Mouse (Mus musculus) liver, embryonic 11.5 days (tissue): ENCODE measurements around the gene Plekhg1. TPM values are rescaled to one million over a fixed set of nuclear protein-coding genes. Genes with fewer than 3 reads are reported as not detected.

ENCODE experiments used
- ATAC-seq: fragments of 200-750 bp; cut with Nextera tagmentation; replicated peaks from 2 replicates; pipeline ENCODE4 v1.8.0; 2017; ENCODE audit warnings: moderate number of reproducible peaks, mild to moderate bottlenecking, moderate TSS enrichment, moderate library complexity; ENCODE audit not compliant: low FRiP score
- DNase-seq: peaks from one replicate; pipeline ENCODE4 v3.0.0-alpha.2; 2017; ENCODE audit warnings: low spot score
- H3K27ac ChIP-seq: fragments of 300-500 bp; sonication (generic); 2 replicates; pipeline ENCODE4 v1.5.1; 2014; ENCODE audit warnings: mild to moderate bottlenecking, low read depth, low read length, control low read depth
- H3K27me3 ChIP-seq: fragments of 300-500 bp; sonication (generic); replicated peaks from 2 replicates; pipeline ENCODE4 v1.6.1; 2014; ENCODE audit warnings: low read length, mixed read lengths; ENCODE audit not compliant: control insufficient read depth, insufficient read depth
- H3K36me3 ChIP-seq: fragments of 300-500 bp; sonication (generic); 2 replicates; pipeline ENCODE4 v1.6.1; 2014; ENCODE audit warnings: mild to moderate bottlenecking, low read length, moderate library complexity, mixed read lengths; ENCODE audit not compliant: control insufficient read depth, insufficient read depth
- H3K4me1 ChIP-seq: fragments of 300-500 bp; sonication (generic); replicated peaks from 2 replicates; pipeline ENCODE4 v1.6.1; 2014; ENCODE audit warnings: low read length, mixed read lengths; ENCODE audit not compliant: control insufficient read depth, insufficient read depth
- H3K4me2 ChIP-seq: fragments of 300-500 bp; sonication (generic); 2 replicates; pipeline ENCODE4 v1.6.1; 2014; ENCODE audit warnings: mild to moderate bottlenecking, control low read depth, moderate library complexity
- H3K4me3 ChIP-seq: fragments of 300-500 bp; sonication (generic); 2 replicates; pipeline ENCODE4 v1.5.1; 2014; ENCODE audit warnings: low read depth, low read length, control low read depth
- H3K9ac ChIP-seq: fragments of 300-500 bp; sonication (generic); 2 replicates; pipeline ENCODE4 v1.6.1; 2014; ENCODE audit warnings: low read depth, low read length, control low read depth
- H3K9me3 ChIP-seq: fragments of 300-500 bp; sonication (generic); 2 replicates; pipeline ENCODE4 v1.6.1; 2016; ENCODE audit warnings: low read length, inconsistent platforms, mixed read lengths; ENCODE audit not compliant: control insufficient read depth
- WGBS: fragments of 180-500 bp; shearing (Covaris S2); extraction: QIAGEN DNeasy Blood & Tissue Kit; methylation state at CpG from one replicate; pipeline ENCODE4 v1.1.7; 2014; 5-methylcytosine and 5-hydroxymethylcytosine counted together
- polyA plus RNA-seq: library from polyadenylated mRNA; unstranded; fragments of >200 nt; fragmentation: Nextera tagmentation; extraction: Ambion mirVana; gene quantifications from 2 replicates; pipeline ENCODE4 v1.2.1, GENCODE M21; 2014

The Plekhg1 gene
- polyA plus RNA-seq, 1 experiment from 2014 or later: 4.9 TPM

GRCm38 (mm10) chr10:3851461-3851860 lies 111.3 kb downstream of the Plekhg1 start:
- Histone ChIP-seq H3K4me2 (no peak overlapping the region), H3K36me3 (no peaks in the 10 kb centered on the region), H3K4me3 (no peak overlapping the region), H3K9me3 (no peaks in the 10 kb centered on the region), H3K27ac (no peak overlapping the region), H3K27me3 (no peaks in the 10 kb centered on the region), H3K9ac (no peak overlapping the region), H3K4me1 (no peaks in the 10 kb centered on the region)
- WGBS: 13% methylated on average over 2 of the region's 2 CpGs
- DNase-seq (no peak), ATAC-seq (no peak)

- H3K4me2 ChIP-seq: no peak overlapping the region
- H3K9ac ChIP-seq: no peak overlapping the region
- no peaks in the 10 kb centered on the region for H3K36me3 ChIP-seq
- H3K4me3 ChIP-seq: no peak overlapping the region
- ATAC-seq (no peak), DNase-seq (no peak)
- H3K27me3 ChIP-seq: no peaks in the 10 kb centered on the region
- WGBS: 73% methylated on average over 3 of the region's 3 CpGs
- H3K9me3 ChIP-seq: no peaks in the 10 kb centered on the region
- H3K4me1 ChIP-seq: no peaks in the 10 kb centered on the region
- H3K27ac ChIP-seq: no peak overlapping the region
Measured at GRCm38 (mm10) chr10:3852733-3853132, 112.6 kb downstream of the Plekhg1 start.

- H3K4me1 ChIP-seq: no peaks in the 10 kb centered on the region
- ATAC-seq: no peak
- WGBS: 30% methylated on average over 5 of the region's 5 CpGs
Measured at GRCm38 (mm10) chr10:3857912-3858311, 117.7 kb downstream of the Plekhg1 start.

GRCm38 (mm10) chr10:3858437-3858836 lies 118.3 kb downstream of the Plekhg1 start:
- H3K4me1 ChIP-seq: no peaks in the 10 kb centered on the region
- no peak for ATAC-seq
- no peak overlapping the region for H3K27ac ChIP-seq
- no peak for DNase-seq
- H3K27me3 ChIP-seq: no peaks in the 10 kb centered on the region
- no peak overlapping the region for H3K9ac ChIP-seq
- no peak overlapping the region for H3K4me3 ChIP-seq
- no peaks in the 10 kb centered on the region for H3K36me3 ChIP-seq
- H3K4me2 ChIP-seq: no peak overlapping the region
- H3K9me3 ChIP-seq: no peaks in the 10 kb centered on the region
- WGBS: 51% methylated on average over 4 of the region's 4 CpGs

More at GRCm38 (mm10) chr10:3857912-3858311, 117.7 kb downstream of the Plekhg1 start:
- no peak overlapping the region for H3K27ac ChIP-seq
- no peaks in the 10 kb centered on the region for H3K9me3 ChIP-seq
- H3K9ac ChIP-seq: no peak overlapping the region
- no peak overlapping the region for H3K4me3 ChIP-seq
- no peak for DNase-seq
- H3K4me2 ChIP-seq: no peak overlapping the region
- H3K36me3 ChIP-seq: no peaks in the 10 kb centered on the region
- no peaks in the 10 kb centered on the region for H3K27me3 ChIP-seq

GRCm38 (mm10) chr10:3858961-3859714 lies 119.0 kb downstream of the Plekhg1 start:
- H3K36me3 ChIP-seq: no peaks in the 10 kb centered on the region
- ATAC-seq: no peak
- no peak overlapping the region for H3K9ac ChIP-seq
- 56% methylated on average over 11 of the region's 11 CpGs for WGBS
- H3K27me3 ChIP-seq: no peaks in the 10 kb centered on the region
- H3K27ac ChIP-seq: no peak overlapping the region
- H3K4me3 ChIP-seq: no peak overlapping the region
- no peaks in the 10 kb centered on the region for H3K9me3 ChIP-seq
- no peaks in the 10 kb centered on the region for H3K4me1 ChIP-seq
- no peak for DNase-seq
- no peak overlapping the region for H3K4me2 ChIP-seq

GRCm38 (mm10) chr10:3863411-3864195 lies 123.4 kb downstream of the Plekhg1 start:
- H3K27ac ChIP-seq: no peak overlapping the region
- ATAC-seq (no peak), DNase-seq (no peak)
- no peak overlapping the region for H3K4me3 ChIP-seq
- H3K4me1 ChIP-seq: no peaks in the 10 kb centered on the region
- no peaks in the 10 kb centered on the region for H3K36me3 ChIP-seq
- 46% methylated on average over 12 of the region's 12 CpGs for WGBS
- H3K4me2 ChIP-seq: no peak overlapping the region
- no peaks in the 10 kb centered on the region for H3K9me3 ChIP-seq
- no peaks in the 10 kb centered on the region for H3K27me3 ChIP-seq
- no peak overlapping the region for H3K9ac ChIP-seq

- DNase-seq (no peak), ATAC-seq (no peak)
- H3K4me2 ChIP-seq: no peak overlapping the region
- H3K9ac ChIP-seq: no peak overlapping the region
- 75% methylated on average over 6 of the region's 6 CpGs for WGBS
- no peak overlapping the region for H3K27ac ChIP-seq
- H3K9me3 ChIP-seq: no peaks in the 10 kb centered on the region
- H3K4me3 ChIP-seq: no peak overlapping the region
- H3K27me3 ChIP-seq: no peaks in the 10 kb centered on the region
- no peaks in the 10 kb centered on the region for H3K4me1 ChIP-seq
- no peaks in the 10 kb centered on the region for H3K36me3 ChIP-seq
Measured at GRCm38 (mm10) chr10:3864196-3864540, 124.0 kb downstream of the Plekhg1 start.

GRCm38 (mm10) chr10:3867298-3867697 lies 127.1 kb downstream of the Plekhg1 start:
- ATAC-seq: no peak
- DNase-seq: no peak

GRCm38 (mm10) chr10:3870828-3871227 lies 130.7 kb downstream of the Plekhg1 start:
- no peaks in the 10 kb centered on the region for H3K9me3 ChIP-seq
- H3K36me3 ChIP-seq: no peaks in the 10 kb centered on the region
- H3K9ac ChIP-seq: no peak overlapping the region
- H3K4me3 ChIP-seq: no peak overlapping the region
- no peak overlapping the region for H3K4me2 ChIP-seq
- no peak overlapping the region for H3K27ac ChIP-seq
- no peak for ATAC-seq
- WGBS: 83% methylated on average over 5 of the region's 5 CpGs
- no peaks in the 10 kb centered on the region for H3K4me1 ChIP-seq
- DNase-seq: no peak
- no peaks in the 10 kb centered on the region for H3K27me3 ChIP-seq

More at GRCm38 (mm10) chr10:3867298-3867697, 127.1 kb downstream of the Plekhg1 start:
- Histone ChIP-seq H3K9me3 (no peaks in the 10 kb centered on the region), H3K27me3 (no peaks in the 10 kb centered on the region), H3K4me2 (no peak overlapping the region), H3K9ac (no peak overlapping the region), H3K4me3 (no peak overlapping the region), H3K27ac (no peak overlapping the region), H3K36me3 (no peaks in the 10 kb centered on the region), H3K4me1 (no peaks in the 10 kb centered on the region)
